In the genomic region with DNA sequence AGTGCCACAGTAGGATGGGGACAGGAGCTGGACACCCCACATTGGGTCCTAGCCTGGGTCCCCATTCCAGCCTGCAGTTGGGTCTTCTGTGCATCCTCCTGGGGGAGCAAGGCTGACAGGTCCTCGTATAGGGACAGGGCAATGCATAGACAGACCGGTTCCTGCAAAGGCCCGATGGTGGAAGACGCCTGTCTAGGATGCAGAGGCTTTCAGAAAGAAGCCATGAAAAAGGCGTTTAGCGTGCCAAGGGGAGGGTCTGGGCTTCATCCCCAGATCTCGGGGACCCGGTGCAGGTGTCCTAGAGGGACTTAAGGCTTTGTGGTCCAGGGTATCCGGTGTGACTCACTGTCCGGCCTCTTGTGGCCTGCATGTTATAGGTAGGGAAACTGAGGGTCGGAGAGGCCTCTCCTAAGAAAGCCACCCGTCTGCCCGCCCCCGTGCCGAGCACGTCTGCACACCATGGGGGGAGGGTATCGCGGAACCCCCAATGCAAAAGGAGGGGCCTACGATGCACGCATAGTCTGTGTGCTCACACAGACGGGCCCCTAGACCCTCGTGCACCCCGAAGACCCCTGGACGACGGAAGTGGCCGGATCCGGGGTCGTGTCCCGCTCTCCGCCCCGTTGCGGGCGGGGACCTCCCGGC, we compare ENCODE assay signal across 9 mouse cellular contexts. TPM values are rescaled to one million over a fixed set of nuclear protein-coding genes. Genes with fewer than 3 reads are reported as not detected.
A peak's percentile ranks its signal among the peaks of the same experiment; 100 is the strongest.
DNase-seq lines count a peak whose midpoint lies in the region; ATAC-seq and TF ChIP-seq lines count a peak whose summit lies in the region.
"Had no signal": no experiment of that assay in that cellular context is flagged by ENCODE, and none has a peak within 500 bp of the region (broad histone marks: within the 10 kb centered on the region; RNA-seq: fewer than 3 reads in every experiment).

No protein-coding gene starts in this region.

- TF ChIP-seq CTCF in forebrain, postnatal 0 days (IDR thresholded peaks at IDR 0.05; ENCODE audit: low read depth), result no peak
- no peak for TF ChIP-seq CTCF in stomach, postnatal 0 days (IDR thresholded peaks at IDR 0.05; ENCODE audit: low read depth)

- peaks cover 70% of the 10 kb centered on the region for H3K36me3 ChIP-seq in kidney, embryonic 15.5 days
- H3K36me3 ChIP-seq in forebrain, postnatal 0 days (ENCODE audit: insufficient read depth), result peaks cover 64% of the 10 kb centered on the region
- peaks cover 74% of the 10 kb centered on the region for H3K36me3 ChIP-seq in liver, embryonic 12.5 days
- peaks cover 11% of the 10 kb centered on the region; the same call in 1 of the 2 replicates for H3K36me3 ChIP-seq in stomach, postnatal 0 days (ENCODE audit: control insufficient read depth, insufficient read depth, low read length)

- 3% methylated on average over 34 of the region's 34 CpGs for WGBS in kidney, embryonic 15.5 days
- WGBS in forebrain, postnatal 0 days, result 2% methylated on average over 34 of the region's 34 CpGs
- WGBS in liver, embryonic 12.5 days (ENCODE audit: insufficient replicate concordance), result 3% methylated on average over 34 of the region's 34 CpGs
- WGBS in stomach, postnatal 0 days, result 3% methylated on average over 32 of the region's 34 CpGs

- H3K9me3 ChIP-seq in kidney, embryonic 15.5 days (replicated peaks), result no peaks in the 10 kb centered on the region
- H3K9me3 ChIP-seq in forebrain, postnatal 0 days (ENCODE audit: low read length), result no peaks in the 10 kb centered on the region
- no peaks in the 10 kb centered on the region for H3K9me3 ChIP-seq in liver, embryonic 12.5 days (replicated peaks)
- no peaks in the 10 kb centered on the region for H3K9me3 ChIP-seq in stomach, postnatal 0 days (ENCODE audit: control insufficient read depth, low read length)

- H3K4me1 ChIP-seq in kidney, embryonic 15.5 days, result peaks cover 59% of the 10 kb centered on the region
- H3K4me1 ChIP-seq in forebrain, postnatal 0 days (ENCODE audit: insufficient read depth), result peaks cover 22% of the 10 kb centered on the region
- peaks cover 68% of the 10 kb centered on the region for H3K4me1 ChIP-seq in liver, embryonic 12.5 days
- peaks cover 20% of the 10 kb centered on the region for H3K4me1 ChIP-seq in stomach, postnatal 0 days (replicated peaks; ENCODE audit: control insufficient read depth, insufficient read depth)

- H3K4me2 ChIP-seq in kidney, embryonic 15.5 days, result peak overlapping the region; percentile 76
- peak overlapping the region; percentile 86 for H3K4me2 ChIP-seq in forebrain, postnatal 0 days (ENCODE audit: low read depth)
- H3K4me2 ChIP-seq in liver, embryonic 12.5 days, result peak overlapping the region; percentile 100
- peak overlapping the region; percentile 72 for H3K4me2 ChIP-seq in stomach, postnatal 0 days (replicated peaks; ENCODE audit: low read depth)

- peak overlapping the region; percentile 99 for H3K27ac ChIP-seq in kidney, embryonic 15.5 days
- H3K27ac ChIP-seq in forebrain, postnatal 0 days (ENCODE audit: low read depth, low read length), result peak overlapping the region; percentile 99
- peak overlapping the region; percentile 95 for H3K27ac ChIP-seq in liver, embryonic 12.5 days
- peak overlapping the region; percentile 99 for H3K27ac ChIP-seq in stomach, postnatal 0 days (replicated peaks)

- no peak for TF ChIP-seq EP300 in stomach, postnatal 0 days (optimal IDR thresholded peaks at IDR 0.05)

- no peak for DNase-seq in kidney, postnatal 36 days
- DNase-seq in MN1 (ENCODE audit: low spot score), result peak; percentile 50
- peak; percentile 61 for DNase-seq in forebrain, postnatal 0 days
- no peak for DNase-seq in stomach, postnatal 0 days (ENCODE audit: low spot score)
- no peak for DNase-seq in adipocyte (ENCODE audit: low spot score)
- no peak for DNase-seq in embryo, embryonic 9.5 days (ENCODE audit: extremely low spot score)

- H3K4me3 ChIP-seq in kidney, embryonic 15.5 days (replicated peaks), result peak overlapping the region; percentile 77
- peak overlapping the region; percentile 88 for H3K4me3 ChIP-seq in forebrain, postnatal 0 days (ENCODE audit: low read depth, low read length)
- peak overlapping the region; percentile 78 for H3K4me3 ChIP-seq in liver, embryonic 12.5 days
- H3K4me3 ChIP-seq in stomach, postnatal 0 days (ENCODE audit: low read depth, low read length), result peak overlapping the region; percentile 85

- no peaks in the 10 kb centered on the region for H3K27me3 ChIP-seq in kidney, embryonic 15.5 days
- no peaks in the 10 kb centered on the region for H3K27me3 ChIP-seq in forebrain, postnatal 0 days (ENCODE audit: insufficient read depth, low read length)
- no peaks in the 10 kb centered on the region for H3K27me3 ChIP-seq in liver, embryonic 12.5 days (replicated peaks)
- H3K27me3 ChIP-seq in stomach, postnatal 0 days (ENCODE audit: control insufficient read depth, insufficient read depth, low read length), result no peaks in the 10 kb centered on the region

- no peak; the same call in 1 of the 2 replicates for ATAC-seq in kidney, embryonic 15.5 days (replicated peaks; ENCODE audit: low FRiP score)
- peak; percentile 23 for ATAC-seq in forebrain, postnatal 0 days
- peak; percentile 1; the same call in 1 of the 2 replicates for ATAC-seq in liver, embryonic 12.5 days
- ATAC-seq in stomach, postnatal 0 days (ENCODE audit: low FRiP score, low TSS enrichment), result no peak

- peak overlapping the region; percentile 88 for H3K9ac ChIP-seq in kidney, embryonic 15.5 days
- H3K9ac ChIP-seq in forebrain, postnatal 0 days, result peak overlapping the region; percentile 100
- peak overlapping the region; percentile 96 for H3K9ac ChIP-seq in liver, embryonic 12.5 days
- H3K9ac ChIP-seq in stomach, postnatal 0 days (ENCODE audit: low read length), result peak overlapping the region; percentile 98

RNA-seq across cellular contexts. Expression of a gene that starts 0.5 kb away (rescaled TPM):
- polyA plus RNA-seq in kidney, embryonic 15.5 days (2015; fragmentation: Nextera tagmentation; extraction: Ambion mirVana), result 58.0 and 66.9 TPM in 2 replicates
- 160 and 170 TPM in 2 replicates for total RNA-seq in forebrain, postnatal 0 days (2014; rRNA removed)
- 147 and 153 TPM in 2 replicates for polyA plus RNA-seq in forebrain, postnatal 0 days (2015; fragmentation: Nextera tagmentation; extraction: Ambion mirVana)
- 23.3 and 27.3 TPM in 2 replicates for polyA plus RNA-seq in liver, embryonic 12.5 days (2016; fragmentation: Nextera tagmentation; extraction: Ambion mirVana)
- 36.8 and 39.0 TPM in 2 replicates for polyA plus RNA-seq in stomach, postnatal 0 days (2015; fragmentation: Nextera tagmentation; extraction: Ambion mirVana)

RNA-seq across cellular contexts. Expression of a gene that starts 15.2 kb away (rescaled TPM):
- 46.1 and 48.1 TPM in 2 replicates for polyA plus RNA-seq in kidney, embryonic 15.5 days (2015; fragmentation: Nextera tagmentation; extraction: Ambion mirVana)
- total RNA-seq in forebrain, postnatal 0 days (2014; rRNA removed), result 33.7 and 39.9 TPM in 2 replicates
- polyA plus RNA-seq in forebrain, postnatal 0 days (2015; fragmentation: Nextera tagmentation; extraction: Ambion mirVana), result 60.4 and 61.9 TPM in 2 replicates
- 52.2 and 52.7 TPM in 2 replicates for polyA plus RNA-seq in liver, embryonic 12.5 days (2016; fragmentation: Nextera tagmentation; extraction: Ambion mirVana)
- polyA plus RNA-seq in stomach, postnatal 0 days (2015; fragmentation: Nextera tagmentation; extraction: Ambion mirVana), result 77.3 and 80.1 TPM in 2 replicates

RNA-seq across cellular contexts. Expression of a gene that starts 21.5 kb away (rescaled TPM):
- polyA plus RNA-seq in kidney, embryonic 15.5 days (2015; fragmentation: Nextera tagmentation; extraction: Ambion mirVana), result 15.5 and 18.6 TPM in 2 replicates
- total RNA-seq in forebrain, postnatal 0 days (2014; rRNA removed), result 450 and 499 TPM in 2 replicates
- 632 and 673 TPM in 2 replicates for polyA plus RNA-seq in forebrain, postnatal 0 days (2015; fragmentation: Nextera tagmentation; extraction: Ambion mirVana)
- 3.3 and 3.9 TPM in 2 replicates for polyA plus RNA-seq in liver, embryonic 12.5 days (2016; fragmentation: Nextera tagmentation; extraction: Ambion mirVana)
- polyA plus RNA-seq in stomach, postnatal 0 days (2015; fragmentation: Nextera tagmentation; extraction: Ambion mirVana), result 18.9 and 19.0 TPM in 2 replicates

RNA-seq across cellular contexts. Expression of a gene that starts 28.9 kb away (rescaled TPM):
- polyA plus RNA-seq in kidney, embryonic 15.5 days (2015; fragmentation: Nextera tagmentation; extraction: Ambion mirVana), result 12.9 and 18.1 TPM in 2 replicates
- total RNA-seq in forebrain, postnatal 0 days (2014; rRNA removed), result 26.2 and 60.0 TPM in 2 replicates
- polyA plus RNA-seq in forebrain, postnatal 0 days (2015; fragmentation: Nextera tagmentation; extraction: Ambion mirVana), result 20.3 and 25.2 TPM in 2 replicates
- 9.8 and 10.4 TPM in 2 replicates for polyA plus RNA-seq in liver, embryonic 12.5 days (2016; fragmentation: Nextera tagmentation; extraction: Ambion mirVana)
- polyA plus RNA-seq in stomach, postnatal 0 days (2015; fragmentation: Nextera tagmentation; extraction: Ambion mirVana), result 5.6 and 5.7 TPM in 2 replicates

RNA-seq across cellular contexts. Expression of a gene that starts 32.3 kb away (rescaled TPM):
- 0.09 and 0.12 TPM in 2 replicates for polyA plus RNA-seq in kidney, embryonic 15.5 days (2015; fragmentation: Nextera tagmentation; extraction: Ambion mirVana)
- 0.05 TPM in 1 of 2 replicates, not detected in the other for total RNA-seq in forebrain, postnatal 0 days (2014; rRNA removed)
- polyA plus RNA-seq in forebrain, postnatal 0 days (2015; fragmentation: Nextera tagmentation; extraction: Ambion mirVana), result not detected in 2 replicates
- 0.18 and 0.22 TPM in 2 replicates for polyA plus RNA-seq in liver, embryonic 12.5 days (2016; fragmentation: Nextera tagmentation; extraction: Ambion mirVana)
- polyA plus RNA-seq in stomach, postnatal 0 days (2015; fragmentation: Nextera tagmentation; extraction: Ambion mirVana), result 0.19 and 0.29 TPM in 2 replicates
- total RNA-seq: adrenal gland, postnatal 36 days had no signal

Comparison
In these comparisons a context has a peak if more than half of its experiments do, and no peak if none do; other contexts are left out.
1. ATAC-seq: peak in forebrain, postnatal 0 days (single experiment) and liver, embryonic 12.5 days (single experiment); none in kidney, embryonic 15.5 days (single experiment) and stomach, postnatal 0 days (single experiment).
2. DNase-seq: peak in MN1 (single experiment) and forebrain, postnatal 0 days (single experiment); none in kidney, postnatal 36 days (0 of 2), stomach, postnatal 0 days (single experiment), adipocyte (single experiment) and embryo, embryonic 9.5 days (single experiment).
3. RNA of a gene that starts 21.5 kb away (polyA plus RNA-seq): 632 to 673 TPM in forebrain, postnatal 0 days; 18.9 to 19.0 TPM in stomach, postnatal 0 days, 15.5 to 18.6 TPM in kidney, embryonic 15.5 days and 3.3 to 3.9 TPM in liver, embryonic 12.5 days; every median in the first group is over 10 times any median in the second.
4. Peak in every context shown above with its lines, with median percentiles within 50 percentile points of each other: H3K27ac ChIP-seq, H3K4me2 ChIP-seq, H3K4me3 ChIP-seq and H3K9ac ChIP-seq.